Mouse (Mus musculus): ENCODE data around the gene Zfp772.

- TF ChIP-seq TAL1 (conservative IDR thresholded peaks at IDR 0.05; ENCODE audit: low read depth, low read length) (no peak), CTCF (IDR thresholded peaks at IDR 0.05; ENCODE audit: low read depth, low read length) (no peak), POLR2AphosphoS5 (IDR thresholded peaks at IDR 0.05; ENCODE audit: insufficient replicate concordance, low read depth, low read length) (no peak), GATA1 (IDR thresholded peaks at IDR 0.05; ENCODE audit: borderline replicate concordance, low read length) (no peak)
Observed at GRCm38 (mm10) chr7:7185897-7186296, 23.9 kb downstream of the Zfp772 start.

All from G1E (cell line).